Comparison of ENCODE assay signal across 8 mouse cellular contexts in the genomic region with DNA sequence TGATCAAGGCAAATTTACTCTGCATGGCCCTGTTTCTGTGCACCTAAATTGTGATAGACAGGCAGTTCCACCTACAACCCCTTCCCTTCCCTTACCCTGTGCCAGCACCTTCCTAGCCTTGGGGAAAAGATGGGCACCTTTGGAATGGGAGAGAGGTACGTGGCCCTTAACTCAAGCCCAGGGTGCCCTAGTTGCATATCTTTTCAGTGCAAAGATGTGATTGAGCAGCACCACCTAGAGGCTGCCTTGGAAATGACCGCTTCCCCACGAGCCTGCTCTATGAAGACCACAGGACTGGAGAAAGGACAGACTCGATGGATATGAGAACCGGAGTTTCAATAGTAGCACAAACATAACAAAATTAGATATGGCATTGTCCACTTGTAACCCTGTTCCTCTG. TPM values are rescaled to one million over a fixed set of nuclear protein-coding genes. Genes with fewer than 3 reads are reported as not detected.
A peak's percentile ranks its signal among the peaks of the same experiment; 100 is the strongest.
DNase-seq lines count a peak whose midpoint lies in the region; ATAC-seq and TF ChIP-seq lines count a peak whose summit lies in the region.

No protein-coding gene starts in this region.

- H3K27ac ChIP-seq in embryonic facial prominence, embryonic 14.5 days (replicated peaks; ENCODE audit: low read depth, low read length) = no peak overlapping the region
- no peak overlapping the region for H3K27ac ChIP-seq in heart, embryonic 15.5 days
- H3K27ac ChIP-seq in liver, embryonic 12.5 days = no peak overlapping the region
- H3K27ac ChIP-seq in testis, adult 2 months (ENCODE audit: control insufficient read depth, insufficient read depth, low read depth, low read length) = no peak overlapping the region

- peak; percentile 64 for TF ChIP-seq CTCF in C2C12 (IDR thresholded peaks at IDR 0.05; ENCODE audit: control insufficient read depth, insufficient read depth, insufficient read length)
- peak; percentile 79; the same call in 1 of the 2 replicates for TF ChIP-seq CTCF in testis, adult 2 months (IDR thresholded peaks at IDR 0.05; ENCODE audit: control insufficient read depth, insufficient read depth, insufficient replicate concordance, low read depth, low read length)

- no peak overlapping the region for H3K4me3 ChIP-seq in C2C12 (ENCODE audit: insufficient read depth, poor library complexity, severe bottlenecking)
- H3K4me3 ChIP-seq in embryonic facial prominence, embryonic 14.5 days (ENCODE audit: low read depth, low read length) = no peak overlapping the region
- H3K4me3 ChIP-seq in heart, embryonic 15.5 days = no peak overlapping the region
- no peak overlapping the region for H3K4me3 ChIP-seq in liver, embryonic 12.5 days
- no peak overlapping the region for H3K4me3 ChIP-seq in testis, adult 2 months (ENCODE audit: control insufficient read depth, low read depth, low read length)

- peak; percentile 75 for DNase-seq in adrenal gland, postnatal 25 days
- peak; percentile 68 for DNase-seq in embryonic facial prominence, embryonic 14.5 days (ENCODE audit: low spot score)
- DNase-seq in kidney, postnatal 10 days = peak; percentile 87
- peak; percentile 76 for DNase-seq in neural tube, embryonic 10.5 days (ENCODE audit: extremely low spot score, low spot score)

- no peaks in the 10 kb centered on the region for H3K27me3 ChIP-seq in C2C12 (ENCODE audit: control insufficient read depth, insufficient read depth, insufficient read length)
- H3K27me3 ChIP-seq in embryonic facial prominence, embryonic 14.5 days (replicated peaks; ENCODE audit: control insufficient read depth, insufficient read depth, low read length) = no peaks in the 10 kb centered on the region
- H3K27me3 ChIP-seq in heart, embryonic 15.5 days = peaks cover 8% of the 10 kb centered on the region; the same call in 1 of the 2 replicates
- peaks cover 14% of the 10 kb centered on the region for H3K27me3 ChIP-seq in liver, embryonic 12.5 days (replicated peaks)
- H3K27me3 ChIP-seq in testis, adult 2 months (ENCODE audit: control insufficient read depth, insufficient read depth, low read length) = no peaks in the 10 kb centered on the region

- no peak overlapping the region for H3K4me2 ChIP-seq in embryonic facial prominence, embryonic 14.5 days (ENCODE audit: low read depth, low read length)
- H3K4me2 ChIP-seq in heart, embryonic 15.5 days = no peak overlapping the region
- no peak overlapping the region for H3K4me2 ChIP-seq in liver, embryonic 12.5 days

- H3K9me3 ChIP-seq in embryonic facial prominence, embryonic 14.5 days (ENCODE audit: control insufficient read depth, low read length) = no peaks in the 10 kb centered on the region
- H3K9me3 ChIP-seq in heart, embryonic 15.5 days (replicated peaks) = no peaks in the 10 kb centered on the region
- H3K9me3 ChIP-seq in liver, embryonic 12.5 days (replicated peaks) = no peaks in the 10 kb centered on the region

- 12% methylated on average over 5 of the region's 5 CpGs for WGBS in embryonic facial prominence, embryonic 14.5 days
- WGBS in heart, embryonic 15.5 days = 9% methylated on average over 5 of the region's 5 CpGs
- 4% methylated on average over 5 of the region's 5 CpGs for WGBS in liver, embryonic 12.5 days (ENCODE audit: insufficient replicate concordance)

- H3K4me1 ChIP-seq in embryonic facial prominence, embryonic 14.5 days (ENCODE audit: control insufficient read depth, insufficient read depth, low read length) = no peaks in the 10 kb centered on the region
- H3K4me1 ChIP-seq in heart, embryonic 15.5 days (replicated peaks) = peaks cover 4% of the 10 kb centered on the region
- H3K4me1 ChIP-seq in liver, embryonic 12.5 days = peaks cover 4% of the 10 kb centered on the region
- no peaks in the 10 kb centered on the region for H3K4me1 ChIP-seq in testis, adult 2 months (ENCODE audit: control insufficient read depth, insufficient read depth, low read length)

- H3K9ac ChIP-seq in embryonic facial prominence, embryonic 14.5 days (ENCODE audit: low read depth, low read length) = no peak overlapping the region
- no peak overlapping the region for H3K9ac ChIP-seq in heart, embryonic 15.5 days
- H3K9ac ChIP-seq in liver, embryonic 12.5 days = no peak overlapping the region

- no peaks in the 10 kb centered on the region for H3K79me3 ChIP-seq in C2C12 (ENCODE audit: low read depth)

- peak; percentile 82 for ATAC-seq in embryonic facial prominence, embryonic 14.5 days (ENCODE audit: low read depth)
- 0 out of 2 replicates have a peak, but pooled peaks have one; percentile 50 for ATAC-seq in heart, embryonic 15.5 days (replicated peaks; ENCODE audit: insufficient number of reproducible peaks, insufficient read depth, low FRiP score, low read depth)
- peak; percentile 24; the same call in 1 of the 2 replicates for ATAC-seq in liver, embryonic 12.5 days

- TF ChIP-seq POLR2A in testis, adult 2 months (IDR thresholded peaks at IDR 0.05; ENCODE audit: control insufficient read depth, low read depth, low read length) = no peak

- H3K36me3 ChIP-seq in C2C12 (ENCODE audit: control insufficient read depth, insufficient read depth) = no peaks in the 10 kb centered on the region
- H3K36me3 ChIP-seq in embryonic facial prominence, embryonic 14.5 days (ENCODE audit: control insufficient read depth, insufficient read depth, low read length) = no peaks in the 10 kb centered on the region
- no peaks in the 10 kb centered on the region for H3K36me3 ChIP-seq in heart, embryonic 15.5 days
- no peaks in the 10 kb centered on the region for H3K36me3 ChIP-seq in liver, embryonic 12.5 days
- no peaks in the 10 kb centered on the region for H3K36me3 ChIP-seq in testis, adult 2 months (ENCODE audit: control insufficient read depth, insufficient read depth, low read length)

- H3K79me2 ChIP-seq in C2C12 (ENCODE audit: control insufficient read depth, insufficient read depth) = no peaks in the 10 kb centered on the region

- no peak overlapping the region for H3ac ChIP-seq in C2C12 (ENCODE audit: control insufficient read depth, insufficient read length, low read depth)

TF ChIP-seq in C2C12, 6 proteins besides CTCF, POLR2A, EP300 and RAD21:
- TF ChIP-seq USF1 (IDR thresholded peaks at IDR 0.05; ENCODE audit: low read depth) (no peak), FOSL1 (IDR thresholded peaks at IDR 0.05; ENCODE audit: insufficient read depth, low read length, poor library complexity, severe bottlenecking) (no peak), MAX (IDR thresholded peaks at IDR 0.05) (no peak), MYOD1 (IDR thresholded peaks at IDR 0.05; ENCODE audit: control insufficient read depth, insufficient read length, low read depth) (no peak), MYOG (IDR thresholded peaks at IDR 0.05; ENCODE audit: control insufficient read depth, extremely low read depth, insufficient read length) (no peak), CEBPB (IDR thresholded peaks at IDR 0.05; ENCODE audit: low read depth) (no peak)

RNA-seq across cellular contexts. Expression of gene Tarbp1, which starts 8.1 kb away (rescaled TPM):
- polyA plus RNA-seq in C2C12 (2012; fragmentation: generic; extraction: Trizol) = 3.9 TPM
- 8.9 and 9.3 TPM in 2 replicates for total RNA-seq in adrenal gland, postnatal 25 days (2021)
- 3.2 and 3.5 TPM in 2 replicates for polyA plus RNA-seq in embryonic facial prominence, embryonic 14.5 days (2014; fragmentation: Nextera tagmentation; extraction: Ambion mirVana)
- polyA plus RNA-seq in heart, embryonic 15.5 days (2015; fragmentation: Nextera tagmentation; extraction: Ambion mirVana) = 1.0 and 1.9 TPM in 2 replicates
- 3.3 and 3.4 TPM in 2 replicates for polyA plus RNA-seq in liver, embryonic 12.5 days (2016; fragmentation: Nextera tagmentation; extraction: Ambion mirVana)
- polyA plus RNA-seq in testis, adult 2 months (2012; rRNA removed) = 0.27 and 0.40 TPM in 2 replicates

Comparison
In these comparisons a context has a peak if more than half of its experiments do, and no peak if none do; other contexts are left out.
1. ATAC-seq: peak in every context shown above with its lines; median percentile 82 in embryonic facial prominence, embryonic 14.5 days; 50 in heart, embryonic 15.5 days; 24 in liver, embryonic 12.5 days.